Mouse (Mus musculus) thymus, adult 2 months (tissue): Measurements from ENCODE around the gene Mrpl36.

Experiments
- CTCF ChIP-seq: fragments of 200-500 bp; IDR thresholded peaks from 2 replicates; pipeline ENCODE4 v1.5.1; 2012; ENCODE audit warnings: mild to moderate bottlenecking, control low read depth, low read length, moderate library complexity, borderline replicate concordance; ENCODE audit not compliant: control insufficient read depth, poor library complexity, insufficient read depth; ENCODE audit errors: extremely low read depth
- POLR2A ChIP-seq: fragments of 200-500 bp; IDR thresholded peaks from 2 replicates; pipeline ENCODE4 v1.6.1; 2012; ENCODE audit warnings: mild to moderate bottlenecking, low read length, control low read depth, moderate library complexity; ENCODE audit not compliant: control insufficient read depth, poor library complexity, insufficient read depth; ENCODE audit errors: extremely low read depth

GRCm38 (mm10) chr13:73350741-73351140, 22.4 kb downstream of the Mrpl36 start:
- TF ChIP-seq CTCF (no peak), POLR2A (no peak)
